Mouse (Mus musculus) neural tube, embryonic 12.5 days (tissue): ENCODE results near the gene Nat8f1. TPM values are rescaled to one million over a fixed set of nuclear protein-coding genes. Genes with fewer than 3 reads are reported as not detected.

Experiments
- ATAC-seq: fragments of 200-750 bp; cut with Nextera tagmentation; 2 replicates; pipeline ENCODE4 v1.8.0; 2017; ENCODE audit warnings: low read depth, mild to moderate bottlenecking, moderate TSS enrichment, moderate library complexity; ENCODE audit not compliant: low FRiP score
- H3K27ac ChIP-seq: fragments of 300-500 bp; sonication (generic); 2 replicates; pipeline ENCODE4 v1.5.1; 2016
- H3K27me3 ChIP-seq: fragments of 300-500 bp; sonication (generic); replicated peaks from 2 replicates; pipeline ENCODE4 v1.6.1; 2016; ENCODE audit warnings: mild to moderate bottlenecking
- H3K36me3 ChIP-seq: fragments of 300-500 bp; sonication (generic); 2 replicates; pipeline ENCODE4 v1.6.1; 2016; ENCODE audit warnings: mild to moderate bottlenecking
- H3K4me1 ChIP-seq: fragments of 300-500 bp; sonication (generic); 2 replicates; pipeline ENCODE4 v1.6.1; 2016
- H3K4me2 ChIP-seq: fragments of 300-500 bp; sonication (generic); replicated peaks from 2 replicates; pipeline ENCODE4 v1.6.1; 2016; ENCODE audit warnings: mild to moderate bottlenecking
- H3K4me3 ChIP-seq: fragments of 300-500 bp; sonication (generic); 2 replicates; pipeline ENCODE4 v1.5.1; 2016
- H3K9ac ChIP-seq: fragments of 300-500 bp; sonication (generic); 2 replicates; pipeline ENCODE4 v1.6.1; 2016; ENCODE audit warnings: mild to moderate bottlenecking
- H3K9me3 ChIP-seq: fragments of 300-500 bp; sonication (generic); 2 replicates; pipeline ENCODE4 v1.6.1; 2016; ENCODE audit warnings: mild to moderate bottlenecking
- WGBS: fragments of 180-500 bp; shearing (Covaris S2); methylation state at CpG from one replicate; pipeline ENCODE4 v1.1.7; 2016; 5-methylcytosine and 5-hydroxymethylcytosine counted together
- polyA plus RNA-seq: library from polyadenylated mRNA; unstranded; fragments of >200 nt; fragmentation: Nextera tagmentation; extraction: Ambion mirVana; gene quantifications from 2 replicates; pipeline ENCODE4 v1.2.1, GENCODE M21; 2016

Nat8f1 gene
- polyA plus RNA-seq, 1 experiment from 2014 or later, result 9.9 TPM

DNA sequence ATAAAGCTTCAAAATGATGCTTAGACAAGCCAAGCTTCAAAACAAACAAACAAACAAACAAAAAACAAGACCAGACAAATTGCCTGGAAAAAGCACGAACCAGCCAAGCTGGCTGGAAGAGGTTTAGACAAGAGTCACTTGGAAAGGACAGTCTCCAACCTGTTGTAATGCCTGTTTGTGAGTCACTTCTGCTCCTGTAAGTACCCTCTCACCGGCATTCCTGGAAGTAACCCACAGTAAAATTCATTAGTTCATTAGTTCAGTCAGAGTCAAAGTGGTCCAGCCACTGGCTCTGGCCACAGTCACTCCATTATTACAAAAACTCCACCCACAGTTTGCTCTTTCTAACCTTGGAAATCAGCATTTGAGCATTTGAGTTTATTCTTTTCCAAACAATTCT, 51.6 kb downstream of the Nat8f1 start:
- Histone ChIP-seq H3K27ac (no peak overlapping the region), H3K4me3 (no peak overlapping the region), H3K36me3 (no peaks in the 10 kb centered on the region), H3K4me1 (no peaks in the 10 kb centered on the region), H3K27me3 (no peaks in the 10 kb centered on the region; the same call in 1 of the 2 replicates), H3K9me3 (no peaks in the 10 kb centered on the region), H3K4me2 (no peak overlapping the region), H3K9ac (no peak overlapping the region)
- ATAC-seq, result no peak
- 91% methylated on average over 2 of the region's 2 CpGs for WGBS

DNA sequence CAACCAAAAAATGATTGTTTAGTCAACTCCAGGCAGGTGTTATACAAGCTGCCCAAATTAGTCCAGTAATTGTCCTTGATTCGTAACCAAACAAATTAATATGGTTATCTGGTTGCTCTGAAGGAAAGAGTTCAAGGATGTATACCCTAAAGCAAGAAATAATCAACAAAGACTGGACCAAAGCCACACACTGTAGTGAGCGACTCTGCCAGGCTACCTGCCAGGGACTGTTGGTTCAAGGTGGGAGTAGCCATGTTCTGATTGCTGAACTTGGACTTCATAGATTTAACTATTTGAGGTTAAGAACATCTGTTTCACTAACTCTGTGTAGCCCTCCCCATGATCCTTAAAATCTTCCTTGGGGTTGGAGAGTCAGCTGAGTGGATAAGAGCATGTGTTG, 52.4 kb downstream of the Nat8f1 start:
- 87% methylated on average over 2 of the region's 2 CpGs for WGBS
- no peak for ATAC-seq

DNA sequence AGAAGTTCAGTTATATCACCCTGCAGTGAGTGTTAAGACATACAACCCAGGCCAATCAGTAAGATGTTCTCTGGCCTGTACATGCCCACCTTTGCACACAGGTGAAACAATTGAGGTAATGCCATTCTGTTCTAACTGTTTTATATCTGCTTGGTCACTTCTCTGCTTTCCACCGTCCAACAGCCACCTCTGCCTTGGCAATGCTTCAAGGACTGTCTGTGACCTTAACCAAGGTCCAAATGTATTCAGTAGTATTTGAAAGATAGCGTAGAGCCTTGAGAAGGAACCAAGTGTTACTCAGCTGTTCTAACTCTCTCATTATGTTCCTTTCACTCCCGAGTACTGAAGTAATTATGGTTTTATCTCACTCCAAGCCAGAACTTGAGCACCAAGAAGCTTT, 52.9 kb downstream of the Nat8f1 start:
- WGBS, result 81% methylated on average over 3 of the region's 3 CpGs
- no peak overlapping the region for H3K9ac ChIP-seq
- no peaks in the 10 kb centered on the region for H3K4me1 ChIP-seq
- H3K9me3 ChIP-seq, result no peaks in the 10 kb centered on the region
- no peak overlapping the region for H3K4me3 ChIP-seq
- no peak overlapping the region for H3K27ac ChIP-seq
- H3K27me3 ChIP-seq, result no peaks in the 10 kb centered on the region; the same call in 1 of the 2 replicates
- no peak overlapping the region for H3K4me2 ChIP-seq
- no peaks in the 10 kb centered on the region for H3K36me3 ChIP-seq
- ATAC-seq, result no peak

More for the DNA sequence above, 52.4 kb downstream of the Nat8f1 start:
- no peak overlapping the region for H3K4me3 ChIP-seq
- H3K4me2 ChIP-seq, result no peak overlapping the region
- no peaks in the 10 kb centered on the region; the same call in 1 of the 2 replicates for H3K27me3 ChIP-seq
- no peak overlapping the region for H3K27ac ChIP-seq
- H3K9ac ChIP-seq, result no peak overlapping the region
- H3K36me3 ChIP-seq, result no peaks in the 10 kb centered on the region
- no peaks in the 10 kb centered on the region for H3K9me3 ChIP-seq
- H3K4me1 ChIP-seq, result no peaks in the 10 kb centered on the region

DNA sequence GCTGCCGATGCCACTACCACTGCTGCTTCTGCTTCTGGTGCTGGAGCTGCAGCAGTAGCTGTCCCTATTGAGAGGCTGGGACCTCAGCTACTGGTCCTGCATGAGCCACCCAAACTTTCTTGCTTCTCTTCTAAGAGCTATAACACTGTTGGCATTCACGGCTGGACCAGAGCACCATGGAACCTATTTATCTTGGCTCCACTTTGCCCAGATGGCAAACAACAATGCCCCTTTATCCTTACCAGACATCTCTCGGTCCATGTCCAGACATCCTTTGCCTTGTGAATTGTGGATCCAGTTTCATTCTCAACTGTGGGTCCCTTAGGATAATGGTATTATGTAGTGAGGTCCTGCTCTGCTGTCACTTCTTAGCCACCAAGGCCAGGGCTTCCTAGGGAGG, 54.2 kb downstream of the Nat8f1 start:
- Histone ChIP-seq H3K9ac (no peak overlapping the region), H3K4me3 (no peak overlapping the region), H3K27me3 (no peaks in the 10 kb centered on the region; the same call in 1 of the 2 replicates), H3K4me2 (no peak overlapping the region), H3K4me1 (no peaks in the 10 kb centered on the region), H3K9me3 (no peaks in the 10 kb centered on the region), H3K36me3 (no peaks in the 10 kb centered on the region), H3K27ac (no peak overlapping the region)
- no peak for ATAC-seq
- 73% methylated on average over 3 of the region's 3 CpGs for WGBS

Other genes with a start within 250 kb of the Nat8f1 start
- not detected in 2 replicates for gene Nat8f7, start 202.5 kb downstream of the Nat8f1 start, polyA plus RNA-seq
- gene Nat8f3, start 149.9 kb downstream of the Nat8f1 start, polyA plus RNA-seq, result 0.29 TPM in 1 of 2 replicates, not detected in the other
- gene Nat8f6, start 94.7 kb downstream of the Nat8f1 start, polyA plus RNA-seq, result not detected in 2 replicates
- gene Nat8f5, start 94.7 kb downstream of the Nat8f1 start, polyA plus RNA-seq, result not detected in 2 replicates
- gene Nat8, start 83.6 kb downstream of the Nat8f1 start, polyA plus RNA-seq, result not detected in 2 replicates
- gene Nat8f2, start 46.5 kb downstream of the Nat8f1 start, polyA plus RNA-seq, result not detected in 2 replicates
- gene Nat8f4, start 10.8 kb downstream of the Nat8f1 start, polyA plus RNA-seq, result 4.6 TPM in 2 replicates
- gene Tprkb, start 3.8 kb downstream of the Nat8f1 start, polyA plus RNA-seq, result 41.2 and 41.4 TPM in 2 replicates
- gene Dusp11, start 46.0 kb upstream of the Nat8f1 start, polyA plus RNA-seq, result 48.8 and 56.6 TPM in 2 replicates
- not detected in 2 replicates for gene Figla, start 100.5 kb upstream of the Nat8f1 start, polyA plus RNA-seq
- gene Add2, start 113.0 kb upstream of the Nat8f1 start, polyA plus RNA-seq, result 110 and 116 TPM in 2 replicates